In genomic region chr7:128563373-128563772, GRCm38 (mm10) we compare ENCODE assay signal across 8 mouse cellular contexts. TPM values are rescaled to one million over a fixed set of nuclear protein-coding genes. Genes with fewer than 3 reads are reported as not detected.
A peak's percentile ranks its signal among the peaks of the same experiment; 100 is the strongest.
DNase-seq lines count a peak whose midpoint lies in the region; ATAC-seq and TF ChIP-seq lines count a peak whose summit lies in the region.

No protein-coding gene starts in this region.

- H3K9ac ChIP-seq in forebrain, embryonic 15.5 days (replicated peaks), result no peak overlapping the region

- no peak for TF ChIP-seq POLR2A in bone marrow, adult 2 months (IDR thresholded peaks at IDR 0.05; ENCODE audit: borderline replicate concordance, control insufficient read depth, low read depth, low read length)

- intact Hi-C loops in left cerebral cortex, postnatal 25 days (cut with DNase I), result loop anchor here (5.0 kb wide), 1 partner anchor 124 kb away; no protein-coding TSS in a partner anchor

- peak; percentile 76 for TF ChIP-seq CTCF in bone marrow, adult 2 months (IDR thresholded peaks at IDR 0.05; ENCODE audit: control insufficient read depth, insufficient read depth, low read length)

- no peak for ATAC-seq in forebrain, embryonic 15.5 days (replicated peaks)

- H3K4me1 ChIP-seq in forebrain, embryonic 10.5 days, result no peaks in the 10 kb centered on the region
- H3K4me1 ChIP-seq in forebrain, embryonic 15.5 days, result no peaks in the 10 kb centered on the region
- H3K4me1 ChIP-seq in bone marrow, adult 2 months (ENCODE audit: control insufficient read depth, insufficient read depth, low read length), result no peaks in the 10 kb centered on the region

- no peaks in the 10 kb centered on the region for H3K9me3 ChIP-seq in forebrain, embryonic 10.5 days
- no peaks in the 10 kb centered on the region for H3K9me3 ChIP-seq in forebrain, embryonic 15.5 days

- no peaks in the 10 kb centered on the region for H3K27me3 ChIP-seq in forebrain, embryonic 10.5 days (ENCODE audit: poor library complexity, severe bottlenecking)
- no peaks in the 10 kb centered on the region for H3K27me3 ChIP-seq in forebrain, embryonic 15.5 days

- H3K36me3 ChIP-seq in forebrain, embryonic 10.5 days (replicated peaks), result no peaks in the 10 kb centered on the region
- H3K36me3 ChIP-seq in forebrain, embryonic 15.5 days, result no peaks in the 10 kb centered on the region

- no peak overlapping the region for H3K4me3 ChIP-seq in forebrain, embryonic 10.5 days
- no peak overlapping the region for H3K4me3 ChIP-seq in forebrain, embryonic 15.5 days
- no peak overlapping the region for H3K4me3 ChIP-seq in bone marrow, adult 2 months (replicated peaks; ENCODE audit: control insufficient read depth, low read depth, low read length)

- peak; percentile 34 for DNase-seq in forebrain, embryonic 10.5 days (ENCODE audit: extremely low spot score, low spot score)
- peak; percentile 42 for DNase-seq in 416B (ENCODE audit: low read depth)
- DNase-seq in lung, postnatal 10 days, result peak; percentile 53
- peak; percentile 70 for DNase-seq in thymus, postnatal 4 days
- DNase-seq in gastrocnemius, postnatal 25 days, result no peak
- no peak for DNase-seq in left cerebral cortex, postnatal 25 days (ENCODE audit: low spot score in 2 of 2)

- no peak overlapping the region for H3K27ac ChIP-seq in forebrain, embryonic 10.5 days
- no peak overlapping the region for H3K27ac ChIP-seq in forebrain, embryonic 15.5 days (replicated peaks)
- no peak overlapping the region for H3K27ac ChIP-seq in bone marrow, adult 2 months (ENCODE audit: control insufficient read depth, insufficient read depth, low read depth, low read length, poor library complexity)

- no peak overlapping the region for H3K4me2 ChIP-seq in forebrain, embryonic 15.5 days (replicated peaks)

- WGBS in forebrain, embryonic 10.5 days, result 42% methylated on average over 4 of the region's 4 CpGs
- 45% methylated on average over 4 of the region's 4 CpGs for WGBS in forebrain, embryonic 15.5 days
- 29% methylated on average over 4 of the region's 4 CpGs for WGBS in bone marrow, adult 2 months

RNA-seq across cellular contexts. Expression of gene Bag3, which starts 40.0 kb away (rescaled TPM):
- 6.2 and 8.1 TPM in 2 replicates for polyA plus RNA-seq in forebrain, embryonic 10.5 days (2016; fragmentation: Nextera tagmentation; extraction: Ambion mirVana)
- polyA plus RNA-seq in forebrain, embryonic 15.5 days (2015; fragmentation: Nextera tagmentation; extraction: Ambion mirVana), result 1.4 and 2.2 TPM in 2 replicates
- polyA plus RNA-seq in bone marrow, adult 2 months (2011; ENCODE audit: insufficient read depth, insufficient read length, low replicate concordance, missing spikeins), result 5.3 and 10.6 TPM in 2 replicates
- 100 to 1,000 TPM; 122 to 129 TPM for total RNA-seq in gastrocnemius, postnatal 25 days (2021)
- 1 to 10 TPM; 6.4 to 7.5 TPM for total RNA-seq in left cerebral cortex, postnatal 25 days (2021)

RNA-seq across cellular contexts. Expression of gene Inpp5f, which starts 47.8 kb away (rescaled TPM):
- 40.3 and 46.3 TPM in 2 replicates for polyA plus RNA-seq in forebrain, embryonic 10.5 days (2016; fragmentation: Nextera tagmentation; extraction: Ambion mirVana)
- polyA plus RNA-seq in forebrain, embryonic 15.5 days (2015; fragmentation: Nextera tagmentation; extraction: Ambion mirVana), result 295 and 316 TPM in 2 replicates
- 3.9 and 14.7 TPM in 2 replicates for polyA plus RNA-seq in bone marrow, adult 2 months (2011; ENCODE audit: insufficient read depth, insufficient read length, low replicate concordance, missing spikeins)
- 1 to 10 TPM; 2.3 to 4.1 TPM for total RNA-seq in gastrocnemius, postnatal 25 days (2021)
- total RNA-seq in left cerebral cortex, postnatal 25 days (2021), result 100 to 1,000 TPM in 1 of 2 experiments, 10 to 100 TPM in 1; 96.4 to 115 TPM

Comparison
In these comparisons a context has a peak if more than half of its experiments do, and no peak if none do; other contexts are left out.
1. DNase-seq: peak in forebrain, embryonic 10.5 days (single experiment), 416B (single experiment), lung, postnatal 10 days (single experiment) and thymus, postnatal 4 days (single experiment); none in gastrocnemius, postnatal 25 days (single experiment) and left cerebral cortex, postnatal 25 days (0 of 2).